Mouse (Mus musculus) fibroblast of lung, adult 2 months (primary cell): ENCODE measurements around the gene Gm3453.
"Not testable (repeated sequence)": the region's sequence is repeated elsewhere in the genome, so short reads cannot be mapped to it uniquely, and the experiment has no call there.

Experiments
- DNase-seq: peaks from one replicate; pipeline ENCODE4 v3.0.0-alpha.2; 2011; ENCODE audit warnings: low read depth

Gm3453 gene

DNA sequence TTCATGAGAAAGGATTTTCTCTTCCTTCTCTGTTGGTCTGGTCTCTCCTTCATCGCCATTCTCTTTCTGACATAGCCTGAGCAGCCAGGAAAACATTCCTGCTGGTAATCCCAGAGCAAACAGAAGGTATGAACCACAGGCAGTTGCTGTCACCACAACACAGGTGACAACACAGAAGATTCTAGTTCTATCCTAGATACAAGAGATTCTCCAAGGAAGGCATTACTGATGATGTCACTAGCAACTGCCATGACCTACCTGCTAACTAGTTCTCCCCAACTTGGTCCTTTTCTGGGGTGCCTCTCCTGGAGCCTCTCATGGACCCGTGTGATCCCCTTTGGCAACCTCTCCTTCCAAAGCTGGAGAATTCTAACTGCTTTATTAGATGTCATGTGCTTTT, at the start of gene Gm3453:
TSS of gene Gm3453 (minus strand) at position 101 of the 400 bp plus-strand sequence.
- not testable (repeated sequence) for DNase-seq

DNA sequence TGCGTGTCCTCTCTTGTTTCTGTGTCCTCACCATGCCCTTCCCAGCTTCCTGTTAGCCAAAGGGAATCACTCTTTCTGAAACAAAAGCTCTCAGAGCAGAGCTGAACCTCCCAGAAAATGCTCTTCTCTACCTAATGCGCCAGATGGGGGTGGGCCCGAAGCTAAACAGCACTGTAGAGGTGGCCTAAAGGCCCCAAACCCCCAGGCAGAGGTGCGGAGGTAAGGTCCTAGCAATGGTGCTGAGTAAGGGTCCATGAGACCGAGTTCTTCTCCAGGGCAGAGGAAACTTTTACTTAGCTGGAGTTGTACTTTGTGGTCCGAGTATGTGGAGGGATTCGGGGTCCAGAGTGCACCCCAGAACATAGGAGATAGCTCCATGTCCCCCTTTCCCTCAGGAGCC, 8.2 kb upstream of the Gm3453 start:
- not testable (repeated sequence) for DNase-seq

DNA sequence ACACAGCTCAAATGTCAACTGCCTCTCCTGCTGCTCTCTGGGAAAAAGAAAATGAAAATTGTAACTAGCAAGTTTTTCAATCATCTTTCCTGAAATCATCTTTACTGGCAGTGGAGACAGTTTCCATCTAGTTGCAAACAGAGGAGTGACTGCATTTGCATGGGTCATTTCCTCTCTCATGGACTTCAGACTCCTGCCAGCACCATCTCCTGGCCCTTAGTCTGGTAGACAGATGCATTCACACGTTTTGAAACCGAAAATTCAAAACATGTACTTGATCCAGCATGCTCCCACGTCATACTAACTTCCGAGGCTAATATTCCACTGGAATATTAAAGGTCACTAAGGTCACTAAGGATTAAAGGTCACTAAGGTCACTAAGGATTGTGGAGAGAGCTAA, 16.5 kb downstream of the Gm3453 start:
- not testable (repeated sequence) for DNase-seq

DNA sequence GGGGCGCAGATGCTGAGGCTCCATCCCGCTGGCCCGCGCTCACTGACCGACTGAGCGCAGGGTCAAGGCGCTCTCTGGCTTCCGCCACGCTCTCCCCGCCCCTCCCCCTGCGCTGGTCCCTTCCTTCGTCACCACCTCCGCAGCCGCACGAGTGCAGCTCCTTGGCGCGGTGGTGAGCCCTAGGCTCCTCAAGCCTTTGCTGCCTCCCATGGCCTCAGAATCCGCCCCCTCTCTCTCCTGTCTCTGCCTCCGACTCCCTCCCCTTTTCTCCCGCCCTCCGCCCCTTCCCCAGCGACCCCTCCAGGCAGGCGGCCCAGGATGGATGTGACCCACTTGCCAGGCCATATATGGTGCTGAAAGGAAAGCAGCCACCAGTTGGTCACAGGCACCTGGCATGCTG, 17.3 kb downstream of the Gm3453 start, which contains the start of gene Gm3248:
TSS of gene Gm3248 (minus strand) at position 111 of the 400 bp plus-strand sequence.
- not testable (repeated sequence) for DNase-seq

DNA sequence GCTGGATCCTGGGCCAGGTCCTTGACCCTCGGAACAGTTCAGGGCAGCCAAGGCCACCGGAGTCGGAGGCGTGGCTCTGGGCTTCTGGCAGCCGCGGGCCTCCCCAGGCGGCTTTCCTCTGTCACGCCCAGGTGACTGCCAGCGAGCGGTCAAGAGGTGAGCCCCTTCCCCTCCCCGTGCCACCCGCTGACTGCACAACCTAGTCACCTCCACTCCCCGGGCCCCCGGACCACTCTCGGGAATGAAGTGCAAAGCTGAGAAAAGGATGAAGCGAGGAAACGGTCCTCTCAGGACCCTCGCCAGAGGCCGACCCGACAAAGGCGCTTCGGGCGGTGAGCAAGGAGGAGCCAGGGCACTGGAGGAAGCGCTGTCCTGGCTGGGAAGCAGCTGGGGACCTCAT, 17.8 kb downstream of the Gm3453 start:
- DNase-seq = not testable (repeated sequence)

DNA sequence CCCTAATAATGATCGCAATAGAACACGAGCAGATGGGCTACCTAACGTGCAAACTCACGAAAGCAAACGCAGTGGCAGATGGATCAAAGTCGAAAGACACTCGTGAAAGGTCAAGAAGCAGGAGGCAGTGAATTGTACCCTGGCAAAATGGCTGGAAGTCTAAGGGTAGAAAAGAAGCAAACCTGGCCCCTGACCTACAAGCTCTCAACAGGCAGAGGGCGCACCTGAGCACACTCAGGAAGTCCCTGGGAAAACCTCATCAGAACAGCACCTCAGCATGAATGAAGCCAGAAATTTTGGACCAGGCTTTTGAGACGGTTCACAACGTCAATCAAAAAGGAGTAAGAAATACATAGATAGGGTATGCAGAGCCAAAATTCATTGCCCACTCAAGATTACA, 18.5 kb downstream of the Gm3453 start:
- DNase-seq = not testable (repeated sequence)

DNA sequence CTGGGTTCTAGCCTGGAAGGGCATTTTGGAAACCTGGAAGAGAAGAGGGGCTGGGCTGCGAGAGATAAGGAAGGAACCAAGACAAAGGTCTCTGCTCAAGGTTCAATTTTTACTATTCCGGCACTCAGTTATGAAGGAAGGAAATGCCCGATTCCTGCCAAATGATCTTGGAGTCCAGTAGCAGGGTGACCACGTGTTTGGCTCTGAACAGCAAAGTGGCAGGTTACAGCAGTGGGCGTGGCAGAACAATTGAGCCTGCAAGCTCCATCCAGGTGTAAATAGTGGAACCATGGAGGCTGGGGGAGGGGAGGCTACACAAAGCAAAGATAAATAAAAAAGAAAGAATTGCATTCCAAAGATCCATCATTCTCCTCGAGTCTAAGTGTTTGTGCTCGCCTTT, 55.7 kb downstream of the Gm3453 start:
- not testable (repeated sequence) for DNase-seq
